Mouse (Mus musculus) spleen, adult 2 months (tissue): ENCODE measurements around the gene Chpf.

Experiments used
- CTCF ChIP-seq: fragments of 200-500 bp; IDR thresholded peaks from 2 replicates; pipeline ENCODE4 v1.5.1; 2011; ENCODE audit warnings: mild to moderate bottlenecking, inconsistent platforms; ENCODE audit not compliant: insufficient read depth, insufficient read length, insufficient replicate concordance; ENCODE audit errors: extremely low read depth
- POLR2A ChIP-seq: fragments of 200-500 bp; IDR thresholded peaks from 2 replicates; pipeline ENCODE4 v1.6.1; 2011; ENCODE audit warnings: low read depth, low read length, inconsistent platforms

DNA sequence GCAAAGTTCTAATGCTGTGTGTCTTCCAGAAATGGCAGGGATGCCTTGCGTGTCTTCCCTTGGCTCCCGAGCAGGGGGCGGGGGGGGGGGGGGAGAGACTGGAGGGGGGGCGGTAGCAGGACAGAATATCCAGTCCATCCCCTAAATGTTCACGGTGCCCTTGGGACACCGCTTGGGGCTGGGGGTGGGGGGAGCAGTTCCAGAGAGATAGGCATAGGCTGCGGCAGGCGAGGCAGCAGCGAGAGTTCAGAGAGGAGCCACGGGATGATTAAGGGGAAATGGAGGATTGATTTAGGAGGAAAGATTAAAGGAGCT lies 21.4 kb downstream of the Chpf start:
- TF ChIP-seq CTCF = no peak
- no peak for TF ChIP-seq POLR2A
